Mouse (Mus musculus) spleen, adult 2 months (tissue): Measurements from ENCODE around the gene Hadhb. TPM values are rescaled to one million over a fixed set of nuclear protein-coding genes. Genes with fewer than 3 reads are reported as not detected.
A peak's percentile ranks its signal among the peaks of the same experiment; 100 is the strongest.

Source experiments
- DNase-seq, 2 experiments: peaks; one replicate each; pipeline versions ENCODE4 v3.0.0 to v3.0.0-alpha.2; 2012 to 2021; ENCODE audit warnings: low spot score in 2 of 2, low read depth in 1 of 2
- H3K27ac ChIP-seq: fragments of 200-500 bp; 2 replicates; pipeline ENCODE4 v1.5.1; 2012; ENCODE audit warnings: low read length, inconsistent platforms; ENCODE audit not compliant: insufficient read depth
- H3K27me3 ChIP-seq: fragments of 200-500 bp; 2 replicates; pipeline ENCODE4 v1.6.1; 2012; ENCODE audit warnings: mild to moderate bottlenecking, moderate library complexity, low read length, inconsistent platforms; ENCODE audit not compliant: control insufficient read depth, insufficient read depth
- H3K36me3 ChIP-seq: fragments of 200-500 bp; 2 replicates; pipeline ENCODE4 v1.6.1; 2012; ENCODE audit warnings: mild to moderate bottlenecking, low read length, inconsistent platforms; ENCODE audit not compliant: control insufficient read depth, insufficient read depth
- H3K4me1 ChIP-seq: fragments of 200-500 bp; 2 replicates; pipeline ENCODE4 v1.6.1; 2011; ENCODE audit warnings: inconsistent platforms; ENCODE audit not compliant: control insufficient read depth, insufficient read depth, insufficient read length
- H3K4me3 ChIP-seq: fragments of 200-500 bp; 2 replicates; pipeline ENCODE4 v1.5.1; 2011; ENCODE audit warnings: mild to moderate bottlenecking, inconsistent platforms; ENCODE audit not compliant: insufficient read depth, insufficient read length; ENCODE audit errors: extremely low read depth
- CTCF ChIP-seq: fragments of 200-500 bp; IDR thresholded peaks from 2 replicates; pipeline ENCODE4 v1.5.1; 2011; ENCODE audit warnings: mild to moderate bottlenecking, inconsistent platforms; ENCODE audit not compliant: insufficient read depth, insufficient read length, insufficient replicate concordance; ENCODE audit errors: extremely low read depth
- POLR2A ChIP-seq: fragments of 200-500 bp; IDR thresholded peaks from 2 replicates; pipeline ENCODE4 v1.6.1; 2011; ENCODE audit warnings: low read depth, low read length, inconsistent platforms
- WGBS: fragments of 180-500 bp; shearing (Covaris S2); methylation state at CpG from one replicate; pipeline ENCODE4 v1.1.7; 2018; 5-methylcytosine and 5-hydroxymethylcytosine counted together
- polyA plus RNA-seq: library from polyadenylated mRNA; depleted of rRNA; stranded (reverse); fragments of >200 nt; gene quantifications from 2 replicates; pipeline ENCODE4 v1.2.3, GENCODE M21; 2012; rRNA removed

The Hadhb gene
- polyA plus RNA-seq = 35.7 and 37.8 TPM in 2 replicates

DNA sequence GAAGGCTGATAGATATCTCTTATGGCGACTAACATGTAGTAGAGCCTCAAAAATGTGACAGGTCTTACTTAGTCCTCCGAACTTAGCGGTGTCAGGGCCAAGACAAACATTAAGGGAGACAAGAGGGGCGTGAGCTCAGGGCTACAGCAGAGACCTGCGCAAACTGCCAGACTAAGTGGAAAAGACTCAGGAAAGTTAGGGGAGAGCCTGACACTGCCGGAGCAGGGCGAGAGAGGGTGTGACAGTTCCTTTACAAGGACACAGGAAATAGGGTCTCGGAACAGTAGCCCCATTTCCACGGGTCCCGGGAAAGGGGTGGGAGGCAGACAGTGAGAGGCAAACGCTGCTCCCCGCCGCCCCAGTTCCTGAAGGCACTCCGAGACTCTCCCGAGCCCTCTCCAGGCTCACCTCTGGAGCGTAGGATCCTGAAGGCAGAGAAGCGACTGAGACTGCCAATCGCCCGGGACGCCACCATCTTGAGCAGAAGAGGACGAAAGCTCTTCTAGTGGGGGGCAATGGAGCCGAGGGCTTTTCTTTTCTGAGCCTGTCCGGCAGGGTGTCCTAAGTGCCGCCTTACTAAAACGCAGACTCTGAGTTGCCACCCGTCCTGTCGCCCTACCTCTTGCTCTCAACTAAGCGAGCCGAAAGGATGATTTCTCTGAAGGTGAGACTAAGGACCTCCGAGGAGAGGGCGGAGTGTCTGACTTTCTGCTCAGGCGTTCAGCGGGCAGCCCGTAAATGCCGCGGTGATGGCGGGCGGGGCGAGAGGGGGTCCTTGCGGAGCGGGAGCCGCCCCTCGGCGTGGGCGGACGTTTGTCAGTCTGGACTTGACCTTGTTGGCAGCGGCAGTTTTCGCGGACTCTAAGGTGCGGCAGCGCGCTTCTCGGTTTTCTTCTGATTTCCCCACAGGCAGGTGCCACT lies at the start of gene Hadhb, which contains the start of gene Hadha:
TSS of gene Hadhb (plus strand) at position 775 of the 921 bp plus-strand sequence.
TSS of gene Hadha (minus strand) at position 689 of the 921 bp plus-strand sequence.
- H3K27me3 ChIP-seq = no peaks in the 10 kb centered on the region
- no peaks in the 10 kb centered on the region; the same call in 1 of the 2 replicates for H3K36me3 ChIP-seq
- peak; percentile 86 to 91 for DNase-seq
- TF ChIP-seq POLR2A (peak; percentile 72), CTCF (no peak)
- H3K4me1 ChIP-seq = no peaks in the 10 kb centered on the region
- peak within 1 kb of the TSS; percentile 93 for H3K4me3 ChIP-seq
- under 1% methylated on average over 53 of the region's 53 CpGs for WGBS
- H3K27ac ChIP-seq = peak within 1 kb of the TSS; percentile 98

DNA sequence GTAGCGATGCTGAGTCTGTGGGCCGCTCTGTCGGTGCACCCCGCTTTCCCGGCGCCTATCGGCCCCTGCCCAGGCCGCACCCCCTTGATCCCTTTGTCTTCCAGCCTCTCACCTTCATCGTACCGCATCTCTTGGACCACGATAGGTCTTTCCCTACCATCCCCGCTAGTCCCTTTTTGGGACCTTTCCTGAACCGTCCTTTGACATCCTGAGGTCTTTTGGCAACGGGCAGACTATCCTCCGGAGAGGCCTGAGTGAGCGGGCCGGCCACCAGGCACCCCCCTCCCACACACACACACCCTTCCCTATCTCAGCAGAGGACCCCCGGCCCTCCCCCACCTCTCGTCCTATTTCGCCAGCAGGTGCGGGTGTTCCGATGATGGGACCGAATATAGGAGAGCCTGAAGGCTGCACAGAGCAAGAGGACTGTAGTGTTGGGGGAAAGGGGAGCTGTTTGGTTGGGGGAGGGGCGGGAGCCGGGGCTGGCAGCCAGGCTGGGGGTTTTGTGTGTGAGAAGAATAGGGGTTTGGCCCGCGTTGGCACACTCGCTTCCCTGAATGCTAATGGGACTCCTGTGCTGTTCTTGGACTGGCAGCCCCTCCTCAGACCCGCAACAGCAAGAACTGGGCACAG lies 49.3 kb upstream of the Hadhb start, which contains the start of gene 3110082J24Rik:
TSS of gene 3110082J24Rik (minus strand) at position 419 of the 633 bp plus-strand sequence.
- Histone ChIP-seq H3K27me3 (peaks cover 17% of the 10 kb centered on the region), H3K36me3 (no peaks in the 10 kb centered on the region), H3K27ac (no peak within 1 kb of the TSS), H3K4me3 (no peak within 1 kb of the TSS), H3K4me1 (peaks cover 4% of the 10 kb centered on the region; the same call in 1 of the 2 replicates)
- TF ChIP-seq POLR2A (no peak), CTCF (no peak)
- DNase-seq = no peak
- WGBS = 10% methylated on average over 29 of the region's 29 CpGs

DNA sequence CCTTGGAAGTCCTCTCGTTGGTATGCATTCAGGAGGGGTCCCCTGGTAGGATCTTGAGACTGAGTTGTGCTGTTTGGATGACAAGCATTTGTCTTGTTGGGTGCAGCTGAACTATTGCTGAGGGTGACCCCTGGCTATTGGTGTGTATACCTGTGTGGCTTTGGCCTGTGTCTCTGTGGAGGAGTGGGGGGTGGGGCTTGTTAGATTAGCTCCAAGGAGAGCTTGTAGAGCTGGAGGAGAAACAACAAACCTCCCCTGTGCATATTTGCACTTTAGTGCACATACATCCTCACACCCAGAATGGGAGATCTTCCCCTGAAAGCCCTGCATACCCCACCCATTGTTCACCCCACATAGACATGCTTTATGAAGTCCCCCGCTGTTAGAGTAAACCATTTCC lies 48.3 kb upstream of the Hadhb start:
- peaks cover 4% of the 10 kb centered on the region; the same call in 1 of the 2 replicates for H3K4me1 ChIP-seq
- DNase-seq = no peak
- peaks cover 17% of the 10 kb centered on the region for H3K27me3 ChIP-seq
- no peak overlapping the region for H3K27ac ChIP-seq
- no peak overlapping the region for H3K4me3 ChIP-seq
- no peaks in the 10 kb centered on the region for H3K36me3 ChIP-seq
- WGBS = 58% methylated on average over 2 of the region's 2 CpGs
- TF ChIP-seq CTCF = no peak
- no peak for TF ChIP-seq POLR2A

GRCm38 (mm10) chr5:30107186-30107585 lies 47.9 kb upstream of the Hadhb start:
- no peak for TF ChIP-seq CTCF
- no peak for TF ChIP-seq POLR2A
- Histone ChIP-seq H3K27me3 (peaks cover 17% of the 10 kb centered on the region), H3K4me3 (no peak overlapping the region), H3K27ac (no peak overlapping the region), H3K4me1 (peaks cover 4% of the 10 kb centered on the region; the same call in 1 of the 2 replicates), H3K36me3 (no peaks in the 10 kb centered on the region)
- DNase-seq = no peak
- WGBS = 33% methylated on average over 7 of the region's 7 CpGs

DNA sequence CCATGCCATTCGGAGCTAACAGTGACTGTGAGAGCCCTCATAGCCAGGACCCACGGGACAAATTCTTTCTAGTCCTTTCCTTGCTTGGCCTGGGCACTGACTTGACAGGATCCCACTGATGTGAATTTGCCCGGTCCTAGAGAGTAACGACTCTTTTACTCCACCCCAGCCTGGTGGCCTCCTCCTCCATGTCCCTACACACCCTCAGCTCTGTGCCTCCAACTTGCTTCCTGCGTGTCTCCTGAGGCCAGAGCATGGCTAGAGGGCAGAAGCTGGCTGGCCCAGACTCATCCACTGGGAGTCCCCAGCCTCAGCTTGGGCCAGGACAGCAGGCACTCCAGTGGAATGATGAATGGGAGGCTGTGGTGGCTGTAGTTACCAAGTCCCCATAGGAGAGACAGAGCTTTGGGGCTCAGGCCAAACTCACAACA lies 47.4 kb upstream of the Hadhb start:
- H3K4me1 ChIP-seq = peaks cover 4% of the 10 kb centered on the region; the same call in 1 of the 2 replicates
- 27% methylated on average over 5 of the region's 5 CpGs for WGBS
- H3K36me3 ChIP-seq = no peaks in the 10 kb centered on the region
- H3K27me3 ChIP-seq = peaks cover 17% of the 10 kb centered on the region
- no peak overlapping the region for H3K27ac ChIP-seq
- no peak overlapping the region for H3K4me3 ChIP-seq
- no peak for DNase-seq
- TF ChIP-seq CTCF (no peak), POLR2A (no peak)

DNA sequence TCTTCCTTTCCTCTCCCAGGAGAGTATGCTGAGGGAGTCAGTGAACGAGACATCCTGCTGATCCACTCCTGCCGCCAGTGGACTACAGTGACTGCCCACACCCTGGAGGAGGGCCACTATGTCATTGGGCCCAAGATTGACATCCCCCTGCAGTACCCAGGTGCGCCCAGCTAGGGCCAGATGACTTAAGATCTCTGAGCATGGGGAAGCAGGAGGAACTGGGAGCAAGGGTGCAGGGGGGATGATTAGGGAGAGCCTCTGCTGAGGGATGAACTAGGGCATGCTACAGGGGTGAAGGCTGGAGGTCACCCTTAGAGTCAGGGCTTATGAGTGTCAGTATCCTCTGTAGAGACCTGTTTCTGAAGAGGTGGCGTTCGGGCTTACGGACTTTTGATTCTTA lies 46.8 kb upstream of the Hadhb start:
- 80% methylated on average over 6 of the region's 6 CpGs for WGBS
- Histone ChIP-seq H3K4me3 (no peak overlapping the region), H3K36me3 (no peaks in the 10 kb centered on the region), H3K27me3 (peaks cover 16% of the 10 kb centered on the region), H3K4me1 (peaks cover 4% of the 10 kb centered on the region; the same call in 1 of the 2 replicates), H3K27ac (no peak overlapping the region)
- DNase-seq = no peak
- no peak for TF ChIP-seq POLR2A
- TF ChIP-seq CTCF = no peak
